Mouse (Mus musculus) brain, embryonic 14.5 days (tissue): Measurements from ENCODE around the gene Fam104a. TPM values are rescaled to one million over a fixed set of nuclear protein-coding genes. Genes with fewer than 3 reads are reported as not detected.

ENCODE experiments used
- DNase-seq: peaks from one replicate; pipeline ENCODE4 v3.0.0-alpha.2; 2011; ENCODE audit warnings: low read depth
- CTCF ChIP-seq: fragments of 200-500 bp; IDR thresholded peaks from 2 replicates; pipeline ENCODE4 v1.5.1; 2012; ENCODE audit warnings: inconsistent platforms, mild to moderate bottlenecking, moderate library complexity, borderline replicate concordance; ENCODE audit not compliant: insufficient read depth, insufficient read length; ENCODE audit errors: extremely low read depth
- POLR2A ChIP-seq: fragments of 200-500 bp; IDR thresholded peaks from 2 replicates; pipeline ENCODE4 v1.6.1; 2012; ENCODE audit warnings: mild to moderate bottlenecking, inconsistent platforms, borderline replicate concordance; ENCODE audit not compliant: poor library complexity, insufficient read depth, insufficient read length, severe bottlenecking; ENCODE audit errors: extremely low read depth
- polyA plus RNA-seq: library from polyadenylated mRNA; depleted of rRNA; stranded (reverse); fragments of >200 nt; gene quantifications from 2 replicates; pipeline ENCODE4 v1.2.3, GENCODE M21; 2012

Fam104a gene
- polyA plus RNA-seq, 1 experiment: 30.2 TPM

- no peak for DNase-seq
- TF ChIP-seq CTCF: no peak
- TF ChIP-seq POLR2A: no peak
Measured at GRCm38 (mm10) chr11:113717767-113718424, 33.9 kb upstream of the Fam104a start.

- TF ChIP-seq CTCF: no peak
- no peak for TF ChIP-seq POLR2A
- no peak for DNase-seq
Measured at GRCm38 (mm10) chr11:113716132-113716531, 32.2 kb upstream of the Fam104a start.

- TF ChIP-seq CTCF (no peak), POLR2A (no peak)
- DNase-seq: no peak
Measured at GRCm38 (mm10) chr11:113715078-113715674, 31.2 kb upstream of the Fam104a start.

GRCm38 (mm10) chr11:113711061-113711460, 27.1 kb upstream of the Fam104a start:
- no peak for DNase-seq
- no peak for TF ChIP-seq POLR2A
- no peak for TF ChIP-seq CTCF

GRCm38 (mm10) chr11:113710257-113710777, 26.4 kb upstream of the Fam104a start:
- TF ChIP-seq CTCF (no peak), POLR2A (no peak)
- peak; percentile 78 for DNase-seq

- no peak for TF ChIP-seq CTCF
- TF ChIP-seq POLR2A: no peak
- peak; percentile 66 for DNase-seq
Measured at GRCm38 (mm10) chr11:113709731-113710256, 25.8 kb upstream of the Fam104a start, which contains the start of gene Cpsf4l. TSS of gene Cpsf4l (minus strand) at chr11:113710017.

GRCm38 (mm10) chr11:113709272-113709671, 25.3 kb upstream of the Fam104a start:
- DNase-seq: no peak
- TF ChIP-seq CTCF (no peak), POLR2A (no peak)

GRCm38 (mm10) chr11:113708629-113709213, 24.8 kb upstream of the Fam104a start:
- DNase-seq: no peak
- TF ChIP-seq POLR2A: no peak
- TF ChIP-seq CTCF: no peak

- TF ChIP-seq POLR2A (no peak), CTCF (no peak)
- DNase-seq: no peak
Measured at GRCm38 (mm10) chr11:113705966-113706652, 22.2 kb upstream of the Fam104a start.

- peak; percentile 99 for TF ChIP-seq CTCF
- no peak for TF ChIP-seq POLR2A
- DNase-seq: peak; percentile 86
Measured at GRCm38 (mm10) chr11:113703758-113704157, 19.8 kb upstream of the Fam104a start.

- TF ChIP-seq CTCF (no peak), POLR2A (no peak)
- DNase-seq: no peak
Measured at GRCm38 (mm10) chr11:113699643-113700042, 15.7 kb upstream of the Fam104a start.
